Mouse (Mus musculus) stomach, postnatal 0 days (tissue): ENCODE measurements around the gene Gm40193.

Experiments used
- CTCF ChIP-seq: IDR thresholded peaks from 2 replicates; pipeline ENCODE4 v1.5.1; 2016; ENCODE audit warnings: antibody characterized with exemption, low read depth, mild to moderate bottlenecking, moderate library complexity
- EP300 ChIP-seq: optimal IDR thresholded peaks from 2 replicates; pipeline ENCODE3; 2016; ENCODE audit warnings: antibody characterized with exemption

DNA sequence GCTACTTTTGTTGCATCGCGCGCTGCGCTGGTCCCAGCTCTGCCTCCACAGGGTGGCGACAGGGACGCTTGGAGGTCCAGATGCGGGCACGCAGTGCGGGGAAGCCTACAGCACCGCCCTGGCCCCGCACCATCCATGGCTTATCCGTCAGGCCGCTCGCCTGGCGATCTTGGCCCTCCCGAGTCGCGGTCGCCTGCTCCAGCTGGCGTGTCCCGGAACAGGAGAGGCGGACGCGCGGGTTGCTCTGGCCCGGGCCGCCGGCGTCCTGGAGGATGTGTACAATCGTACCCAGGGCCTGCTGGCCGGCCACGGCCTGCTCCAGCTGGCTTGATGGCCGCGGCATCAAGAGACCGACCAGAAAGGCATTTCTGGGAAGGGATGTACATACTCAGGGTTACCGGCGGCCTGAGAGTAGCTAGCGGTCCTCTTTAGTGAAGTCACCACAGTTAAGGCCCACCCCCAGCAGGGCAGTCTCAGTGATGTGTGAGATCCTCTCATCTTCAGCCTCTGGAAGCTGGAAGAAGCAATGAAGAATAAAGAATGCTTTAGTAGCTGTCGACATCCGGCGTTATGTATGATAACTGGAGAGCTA, 12.5 kb downstream of the Gm40193 start:
- TF ChIP-seq EP300 (no peak), CTCF (peak; percentile 52)
